In genomic region chrX:163734145-163734544, GRCm38 (mm10) we compare ENCODE assay signal across 20 mouse cellular contexts. TPM values are rescaled to one million over a fixed set of nuclear protein-coding genes. Genes with fewer than 3 reads are reported as not detected.
"Had no signal": no experiment of that assay in that cellular context is flagged by ENCODE, and none has a peak within 500 bp of the region (broad histone marks: within the 10 kb centered on the region; RNA-seq: fewer than 3 reads in every experiment).

No protein-coding gene starts in this region.

- ATAC-seq: liver, embryonic 12.5 days; liver, postnatal 0 days; lung, postnatal 0 days; midbrain, embryonic 13.5 days; midbrain, embryonic 15.5 days; midbrain, embryonic 16.5 days had no signal

- DNase-seq: left cerebral cortex, postnatal 4 days; liver; liver, embryonic 13.5 days; liver, postnatal 0 days; lung, adult 18-20 months; lung, adult 2 months; lung, embryonic 14.5 days; lung, postnatal 10 days; lung, postnatal 14 days; lung, postnatal 36 days; lung, postnatal 4 days; midbrain, embryonic 14.5 days had no signal

RNA-seq across cellular contexts. Expression of gene Rnf138rt1, which starts 27.0 kb away (rescaled TPM):
- total RNA-seq: liver, adult 2 months; megakaryocyte-erythroid progenitor cell, adult 5-6 weeks; monocyte, adult 5-6 weeks had no signal
